Mouse (Mus musculus): Measurements from ENCODE around the gene Nrxn2.

- TF ChIP-seq POLR2A (IDR thresholded peaks at IDR 0.05; ENCODE audit: low read depth, low read length), result no peak
- no peak for TF ChIP-seq ZC3H11A (IDR thresholded peaks at IDR 0.05; ENCODE audit: low read depth, low read length)
- TF ChIP-seq GABPA (IDR thresholded peaks at IDR 0.05; ENCODE audit: insufficient replicate concordance, low read depth, low read length), result no peak
- TF ChIP-seq KAT2A (IDR thresholded peaks at IDR 0.05; ENCODE audit: insufficient replicate concordance, low read length), result no peak
- TF ChIP-seq PAX5 (IDR thresholded peaks at IDR 0.05; ENCODE audit: low read length), result no peak
Measured at GRCm38 (mm10) chr19:6465090-6465489, 46.6 kb downstream of the Nrxn2 start.

Data from CH12.LX (cell line).